10 mouse cellular contexts compared by ENCODE assay signal in genomic region chr8:113847606-113848080, GRCm38 (mm10). TPM values are rescaled to one million over a fixed set of nuclear protein-coding genes. Genes with fewer than 3 reads are reported as not detected.
DNase-seq lines count a peak whose midpoint lies in the region; ATAC-seq and TF ChIP-seq lines count a peak whose summit lies in the region.
"Had no signal": no experiment of that assay in that cellular context is flagged by ENCODE, and none has a peak within 500 bp of the region (broad histone marks: within the 10 kb centered on the region; RNA-seq: fewer than 3 reads in every experiment).

No protein-coding gene starts in this region.

- H3K9me3 ChIP-seq in lung, embryonic 15.5 days: no peaks in the 10 kb centered on the region; the same call in 1 of the 2 replicates
- H3K9me3 ChIP-seq in intestine, postnatal 0 days (ENCODE audit: control insufficient read depth): no peaks in the 10 kb centered on the region
- no peaks in the 10 kb centered on the region for H3K9me3 ChIP-seq in stomach, embryonic 15.5 days

- DNase-seq in cerebellum, adult 18-20 months: peak; percentile 20 to 42
- no peak for DNase-seq in cerebellum, adult 11 months
- no peak for DNase-seq in lung, adult 2 months
- no peak for DNase-seq in adrenal gland, postnatal 4 days (ENCODE audit: low spot score in 2 of 2)
- DNase-seq: adrenal gland, postnatal 14 days had no signal

- peak overlapping the region; percentile 92 for H3K4me2 ChIP-seq in lung, embryonic 15.5 days
- H3K4me2 ChIP-seq in intestine, postnatal 0 days (replicated peaks; ENCODE audit: low read depth): peak overlapping the region; percentile 71
- peak overlapping the region; percentile 73 for H3K4me2 ChIP-seq in stomach, embryonic 15.5 days

- H3K9ac ChIP-seq in lung, embryonic 15.5 days: peak overlapping the region; percentile 48; the same call in 1 of the 2 replicates
- no peak overlapping the region for H3K9ac ChIP-seq in intestine, postnatal 0 days (ENCODE audit: low read depth, low read length)
- no peak overlapping the region for H3K9ac ChIP-seq in stomach, embryonic 15.5 days

- no peaks in the 10 kb centered on the region for H3K36me3 ChIP-seq in lung, embryonic 15.5 days
- H3K36me3 ChIP-seq in intestine, postnatal 0 days (ENCODE audit: control insufficient read depth, insufficient read depth): no peaks in the 10 kb centered on the region
- H3K36me3 ChIP-seq in stomach, embryonic 15.5 days: no peaks in the 10 kb centered on the region

- WGBS in lung, embryonic 15.5 days: 14% methylated on average over 12 of the region's 12 CpGs
- 22% methylated on average over 12 of the region's 12 CpGs for whole genome bisulfite sequencing in lung, adult 2 months
- WGBS in intestine, postnatal 0 days: 30% methylated on average over 12 of the region's 12 CpGs
- 24% methylated on average over 12 of the region's 12 CpGs for WGBS in stomach, embryonic 15.5 days

- no peak for TF ChIP-seq POLR2A in lung, adult 2 months (IDR thresholded peaks at IDR 0.05; ENCODE audit: borderline replicate concordance, extremely low read depth, low read depth, low read length)

- TF ChIP-seq CTCF in lung, adult 2 months (IDR thresholded peaks at IDR 0.05; ENCODE audit: insufficient read depth, low read length): no peak
- TF ChIP-seq CTCF in intestine, postnatal 0 days (IDR thresholded peaks at IDR 0.05; ENCODE audit: low read depth): no peak

- H3K27me3 ChIP-seq in lung, embryonic 15.5 days: peaks cover 47% of the 10 kb centered on the region
- H3K27me3 ChIP-seq in intestine, postnatal 0 days (replicated peaks; ENCODE audit: control insufficient read depth, insufficient read depth, low read length): peaks cover 22% of the 10 kb centered on the region
- peaks cover 35% of the 10 kb centered on the region for H3K27me3 ChIP-seq in stomach, embryonic 15.5 days (replicated peaks)

- peaks cover 12% of the 10 kb centered on the region for H3K4me1 ChIP-seq in lung, embryonic 15.5 days
- peaks cover 2% of the 10 kb centered on the region; the same call in 1 of the 2 replicates for H3K4me1 ChIP-seq in lung, adult 2 months (ENCODE audit: control insufficient read depth, insufficient read depth, low read length)
- no peaks in the 10 kb centered on the region for H3K4me1 ChIP-seq in intestine, postnatal 0 days (replicated peaks; ENCODE audit: control insufficient read depth, insufficient read depth, low read length)
- peaks cover 12% of the 10 kb centered on the region; the same call in 1 of the 2 replicates for H3K4me1 ChIP-seq in stomach, embryonic 15.5 days

- H3K27ac ChIP-seq in lung, embryonic 15.5 days: no peak overlapping the region
- H3K27ac ChIP-seq in intestine, postnatal 0 days (ENCODE audit: low read depth, low read length): no peak overlapping the region
- H3K27ac ChIP-seq in stomach, embryonic 15.5 days: no peak overlapping the region

- ATAC-seq in lung, embryonic 15.5 days (ENCODE audit: borderline replicate concordance, extremely low read depth, low FRiP score, low TSS enrichment): no peak
- no peak for ATAC-seq in intestine, postnatal 0 days
- no peak for ATAC-seq in stomach, embryonic 15.5 days (ENCODE audit: insufficient read depth, low FRiP score, low read depth)
- ATAC-seq in activated CD4-positive, CD25-positive, alpha-beta regulatory T cell, adult 4 months: no peak

- peak overlapping the region; percentile 51 for H3K4me3 ChIP-seq in lung, embryonic 15.5 days
- H3K4me3 ChIP-seq in lung, adult 2 months (replicated peaks; ENCODE audit: extremely low read depth, low read depth, low read length): no peak overlapping the region
- peak overlapping the region; percentile 33; the same call in 1 of the 2 replicates for H3K4me3 ChIP-seq in intestine, postnatal 0 days (ENCODE audit: low read depth, low read length)
- H3K4me3 ChIP-seq in stomach, embryonic 15.5 days (replicated peaks): peak overlapping the region; percentile 40

RNA-seq across cellular contexts. Expression of gene Adamts18, which starts 0.9 kb away (rescaled TPM):
- polyA plus RNA-seq in lung, embryonic 15.5 days (2015; fragmentation: Nextera tagmentation; extraction: Ambion mirVana): 10.6 and 10.7 TPM in 2 replicates
- polyA plus RNA-seq in lung, adult 2 months (2012; rRNA removed): 0.06 TPM in 1 of 2 replicates, not detected in the other
- 0.17 TPM in 2 replicates for polyA plus RNA-seq in intestine, postnatal 0 days (2015; fragmentation: Nextera tagmentation; extraction: Ambion mirVana)
- polyA plus RNA-seq in stomach, embryonic 15.5 days (2015; fragmentation: Nextera tagmentation; extraction: Ambion mirVana): 0.59 and 0.72 TPM in 2 replicates
- total RNA-seq in adrenal gland, postnatal 4 days (2021): 1 to 10 TPM; 1.5 to 1.7 TPM
- under 1 TPM in 1 of 2 experiments, not detected in 1; 0.24 TPM for polyA plus RNA-seq in activated CD4-positive, CD25-positive, alpha-beta regulatory T cell, adult 4 months (2017; shearing (Covaris generic))
- total RNA-seq: heart, postnatal 25 days had no signal

Comparison
In these comparisons a context has a peak if more than half of its experiments do, and no peak if none do; other contexts are left out.
1. DNase-seq: peak in cerebellum, adult 18-20 months (2 of 2); none in cerebellum, adult 11 months (single experiment), lung, adult 2 months (single experiment) and adrenal gland, postnatal 4 days (0 of 2).
2. Peak in every context shown above with its lines, with median percentiles within 50 percentile points of each other: H3K4me2 ChIP-seq.